Mouse (Mus musculus): ENCODE measurements at regions not wholly inside any gene's neighbourhood (a gene's known extent, or its start where the extent isn't known, plus 50 kb on each side); places are given as distances from the start of the nearest gene placed in this dataset.

GRCm38 (mm10) chr12:8447612-8448011, 52.2 kb downstream of the Rhob start:
- Histone ChIP-seq H3K4me2 (replicated peaks; ENCODE audit: low read depth, low read length) (no peak overlapping the region), H3K9me3 (ENCODE audit: control insufficient read depth, low read length) (no peaks in the 10 kb centered on the region), H3K27ac (ENCODE audit: low read depth, low read length) (no peak overlapping the region), H3K36me3 (ENCODE audit: control insufficient read depth, insufficient read depth, low read length) (no peaks in the 10 kb centered on the region), H3K4me1 (replicated peaks; ENCODE audit: control insufficient read depth, insufficient read depth, low read length) (no peaks in the 10 kb centered on the region), H3K9ac (ENCODE audit: low read depth, low read length) (no peak overlapping the region), H3K27me3 (ENCODE audit: control insufficient read depth, insufficient read depth, low read length) (no peaks in the 10 kb centered on the region), H3K4me3 (ENCODE audit: low read depth, low read length) (no peak overlapping the region)
- ATAC-seq (ENCODE audit: low FRiP score) = no peak
- DNase-seq (ENCODE audit: low spot score) = no peak
- WGBS = 81% methylated on average over 9 of the region's 9 CpGs

DNA sequence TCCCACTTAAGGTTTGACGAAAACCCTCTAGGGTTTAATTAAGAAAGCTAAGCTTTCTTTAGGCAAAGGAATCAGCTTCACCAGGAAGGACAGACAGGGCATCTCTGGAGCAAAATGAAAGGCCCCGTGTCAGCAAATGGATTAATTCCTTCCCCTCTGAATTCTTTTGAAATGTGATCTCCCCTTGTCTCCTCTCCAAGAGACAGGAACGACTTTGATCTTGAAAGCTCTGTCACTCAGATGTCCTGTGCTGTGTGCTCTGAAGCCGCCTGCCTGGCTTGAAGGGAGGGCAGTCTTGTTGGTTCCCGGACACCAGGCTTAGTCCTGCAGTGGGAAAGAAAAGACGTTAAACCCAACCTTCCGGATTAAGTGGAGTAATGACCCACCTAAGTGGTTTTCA, 52.8 kb downstream of the Rhob start:
- no peaks in the 10 kb centered on the region for H3K27me3 ChIP-seq (ENCODE audit: control insufficient read depth, insufficient read depth, low read length)
- H3K27ac ChIP-seq (ENCODE audit: low read depth, low read length) = no peak overlapping the region
- H3K9me3 ChIP-seq (ENCODE audit: control insufficient read depth, low read length) = no peaks in the 10 kb centered on the region
- no peak overlapping the region for H3K4me3 ChIP-seq (ENCODE audit: low read depth, low read length)
- WGBS = 11% methylated on average over 7 of the region's 7 CpGs
- H3K4me1 ChIP-seq (replicated peaks; ENCODE audit: control insufficient read depth, insufficient read depth, low read length) = no peaks in the 10 kb centered on the region
- no peaks in the 10 kb centered on the region for H3K36me3 ChIP-seq (ENCODE audit: control insufficient read depth, insufficient read depth, low read length)
- ATAC-seq (ENCODE audit: low FRiP score) (no peak), DNase-seq (ENCODE audit: low spot score) (no peak)
- H3K9ac ChIP-seq (ENCODE audit: low read depth, low read length) = no peak overlapping the region
- no peak overlapping the region for H3K4me2 ChIP-seq (replicated peaks; ENCODE audit: low read depth, low read length)

GRCm38 (mm10) chr12:8444975-8445853, 54.6 kb downstream of the Rhob start:
- Histone ChIP-seq H3K4me2 (replicated peaks; ENCODE audit: low read depth, low read length) (no peak overlapping the region), H3K36me3 (ENCODE audit: control insufficient read depth, insufficient read depth, low read length) (no peaks in the 10 kb centered on the region), H3K27ac (ENCODE audit: low read depth, low read length) (no peak overlapping the region), H3K9me3 (ENCODE audit: control insufficient read depth, low read length) (no peaks in the 10 kb centered on the region), H3K27me3 (ENCODE audit: control insufficient read depth, insufficient read depth, low read length) (no peaks in the 10 kb centered on the region), H3K4me3 (ENCODE audit: low read depth, low read length) (no peak overlapping the region), H3K4me1 (replicated peaks; ENCODE audit: control insufficient read depth, insufficient read depth, low read length) (no peaks in the 10 kb centered on the region), H3K9ac (ENCODE audit: low read depth, low read length) (no peak overlapping the region)
- DNase-seq (ENCODE audit: low spot score) (no peak), ATAC-seq (ENCODE audit: low FRiP score) (no peak)
- 85% methylated on average over 13 of the region's 13 CpGs for WGBS

GRCm38 (mm10) chr12:8443917-8444453, 55.8 kb downstream of the Rhob start:
- Histone ChIP-seq H3K27ac (ENCODE audit: low read depth, low read length) (no peak overlapping the region), H3K9me3 (ENCODE audit: control insufficient read depth, low read length) (no peaks in the 10 kb centered on the region), H3K27me3 (ENCODE audit: control insufficient read depth, insufficient read depth, low read length) (no peaks in the 10 kb centered on the region), H3K36me3 (ENCODE audit: control insufficient read depth, insufficient read depth, low read length) (no peaks in the 10 kb centered on the region), H3K9ac (ENCODE audit: low read depth, low read length) (no peak overlapping the region), H3K4me3 (ENCODE audit: low read depth, low read length) (no peak overlapping the region), H3K4me1 (replicated peaks; ENCODE audit: control insufficient read depth, insufficient read depth, low read length) (no peaks in the 10 kb centered on the region), H3K4me2 (replicated peaks; ENCODE audit: low read depth, low read length) (no peak overlapping the region)
- DNase-seq (ENCODE audit: low spot score) (no peak), ATAC-seq (ENCODE audit: low FRiP score) (no peak)
- 56% methylated on average over 4 of the region's 4 CpGs for WGBS

DNA sequence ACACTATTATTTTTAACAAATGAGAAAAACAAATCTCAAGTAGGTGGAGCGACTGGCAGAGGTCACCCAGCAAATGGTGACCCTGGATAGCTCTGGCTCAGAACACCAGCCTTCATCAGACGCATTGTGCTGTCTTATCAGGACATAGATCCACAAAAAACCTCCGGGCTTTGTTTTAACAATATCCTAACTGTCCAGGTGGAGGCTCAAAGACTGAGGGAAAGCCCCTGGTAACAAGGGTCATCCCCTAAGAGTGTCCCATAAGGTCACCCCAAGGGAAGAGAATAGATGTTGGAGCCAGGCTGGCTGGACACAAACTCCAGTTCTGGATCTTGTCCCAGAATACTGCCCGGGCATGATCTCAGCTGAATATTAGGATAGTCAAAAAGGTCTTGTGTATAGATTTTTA, 56.6 kb downstream of the Rhob start:
- H3K4me2 ChIP-seq (replicated peaks; ENCODE audit: low read depth, low read length) = no peak overlapping the region
- no peak for DNase-seq (ENCODE audit: low spot score)
- H3K36me3 ChIP-seq (ENCODE audit: control insufficient read depth, insufficient read depth, low read length) = no peaks in the 10 kb centered on the region
- no peak overlapping the region for H3K4me3 ChIP-seq (ENCODE audit: low read depth, low read length)
- H3K9ac ChIP-seq (ENCODE audit: low read depth, low read length) = no peak overlapping the region
- ATAC-seq (ENCODE audit: low FRiP score) = no peak
- H3K4me1 ChIP-seq (replicated peaks; ENCODE audit: control insufficient read depth, insufficient read depth, low read length) = no peaks in the 10 kb centered on the region
- H3K27me3 ChIP-seq (ENCODE audit: control insufficient read depth, insufficient read depth, low read length) = no peaks in the 10 kb centered on the region
- WGBS = 83% methylated on average over 4 of the region's 4 CpGs
- H3K9me3 ChIP-seq (ENCODE audit: control insufficient read depth, low read length) = no peaks in the 10 kb centered on the region
- no peak overlapping the region for H3K27ac ChIP-seq (ENCODE audit: low read depth, low read length)

DNA sequence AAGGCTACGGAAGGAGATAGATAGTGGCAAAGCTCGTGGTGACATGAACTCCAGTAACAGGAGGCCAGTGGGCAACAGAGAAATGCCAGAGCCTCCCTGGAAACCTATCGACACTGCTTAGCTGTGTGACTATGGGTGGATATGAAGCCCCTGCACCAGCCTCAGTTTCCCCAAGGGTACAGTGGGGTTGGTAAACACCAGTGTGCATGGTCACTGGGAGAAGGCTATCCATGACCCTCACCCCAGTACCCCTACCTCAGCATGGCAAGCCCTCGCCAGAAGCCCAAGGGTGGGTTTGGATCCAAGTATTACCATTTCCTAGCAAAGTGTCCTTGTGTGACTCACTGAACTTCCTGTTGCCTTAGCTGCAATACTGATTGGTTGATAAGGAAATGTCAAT, 58.5 kb downstream of the Rhob start:
- Histone ChIP-seq H3K4me1 (replicated peaks; ENCODE audit: control insufficient read depth, insufficient read depth, low read length) (no peaks in the 10 kb centered on the region), H3K9me3 (ENCODE audit: control insufficient read depth, low read length) (no peaks in the 10 kb centered on the region), H3K27me3 (ENCODE audit: control insufficient read depth, insufficient read depth, low read length) (no peaks in the 10 kb centered on the region), H3K4me2 (replicated peaks; ENCODE audit: low read depth, low read length) (no peak overlapping the region), H3K36me3 (ENCODE audit: control insufficient read depth, insufficient read depth, low read length) (no peaks in the 10 kb centered on the region), H3K27ac (ENCODE audit: low read depth, low read length) (no peak overlapping the region), H3K9ac (ENCODE audit: low read depth, low read length) (no peak overlapping the region), H3K4me3 (ENCODE audit: low read depth, low read length) (no peak overlapping the region)
- no peak for DNase-seq (ENCODE audit: low spot score)
- ATAC-seq (ENCODE audit: low FRiP score) = no peak
- 94% methylated on average over 4 of the region's 4 CpGs for whole genome bisulfite sequencing

GRCm38 (mm10) chr12:8440373-8440772, 59.4 kb downstream of the Rhob start:
- Histone ChIP-seq H3K4me3 (ENCODE audit: low read depth, low read length) (no peak overlapping the region), H3K4me1 (replicated peaks; ENCODE audit: control insufficient read depth, insufficient read depth, low read length) (no peaks in the 10 kb centered on the region), H3K4me2 (replicated peaks; ENCODE audit: low read depth, low read length) (no peak overlapping the region), H3K27me3 (ENCODE audit: control insufficient read depth, insufficient read depth, low read length) (no peaks in the 10 kb centered on the region), H3K36me3 (ENCODE audit: control insufficient read depth, insufficient read depth, low read length) (no peaks in the 10 kb centered on the region), H3K9me3 (ENCODE audit: control insufficient read depth, low read length) (no peaks in the 10 kb centered on the region), H3K27ac (ENCODE audit: low read depth, low read length) (no peak overlapping the region), H3K9ac (ENCODE audit: low read depth, low read length) (no peak overlapping the region)
- ATAC-seq (ENCODE audit: low FRiP score) = no peak
- DNase-seq (ENCODE audit: low spot score) = no peak
- WGBS = 83% methylated on average over 3 of the region's 3 CpGs

DNA sequence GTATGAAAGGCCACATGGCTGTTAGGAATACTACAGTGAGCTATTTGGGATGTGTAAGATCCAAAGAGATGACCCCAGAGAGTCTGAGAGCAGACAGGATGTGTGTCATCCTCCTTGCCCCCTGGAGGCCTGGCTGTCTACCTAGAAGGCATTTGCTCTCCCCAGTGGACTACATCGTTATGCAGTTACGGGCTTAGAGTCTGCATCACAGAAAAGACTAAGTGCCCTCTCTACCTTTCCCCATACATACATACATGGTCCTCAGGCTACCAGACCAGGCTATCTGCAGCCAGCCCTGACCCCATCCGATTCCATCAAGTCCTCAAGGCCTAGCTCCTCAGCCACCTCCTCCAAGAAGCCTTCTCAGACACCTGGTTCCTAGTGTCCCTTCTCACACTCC, 59.9 kb downstream of the Rhob start:
- no peak overlapping the region for H3K9ac ChIP-seq (ENCODE audit: low read depth, low read length)
- no peaks in the 10 kb centered on the region for H3K4me1 ChIP-seq (replicated peaks; ENCODE audit: control insufficient read depth, insufficient read depth, low read length)
- DNase-seq (ENCODE audit: low spot score) (no peak), ATAC-seq (ENCODE audit: low FRiP score) (no peak)
- no peaks in the 10 kb centered on the region for H3K9me3 ChIP-seq (ENCODE audit: control insufficient read depth, low read length)
- 71% methylated on average over 3 of the region's 3 CpGs for WGBS
- no peak overlapping the region for H3K27ac ChIP-seq (ENCODE audit: low read depth, low read length)
- no peak overlapping the region for H3K4me3 ChIP-seq (ENCODE audit: low read depth, low read length)
- H3K36me3 ChIP-seq (ENCODE audit: control insufficient read depth, insufficient read depth, low read length) = no peaks in the 10 kb centered on the region
- no peaks in the 10 kb centered on the region for H3K27me3 ChIP-seq (ENCODE audit: control insufficient read depth, insufficient read depth, low read length)
- no peak overlapping the region for H3K4me2 ChIP-seq (replicated peaks; ENCODE audit: low read depth, low read length)

DNA sequence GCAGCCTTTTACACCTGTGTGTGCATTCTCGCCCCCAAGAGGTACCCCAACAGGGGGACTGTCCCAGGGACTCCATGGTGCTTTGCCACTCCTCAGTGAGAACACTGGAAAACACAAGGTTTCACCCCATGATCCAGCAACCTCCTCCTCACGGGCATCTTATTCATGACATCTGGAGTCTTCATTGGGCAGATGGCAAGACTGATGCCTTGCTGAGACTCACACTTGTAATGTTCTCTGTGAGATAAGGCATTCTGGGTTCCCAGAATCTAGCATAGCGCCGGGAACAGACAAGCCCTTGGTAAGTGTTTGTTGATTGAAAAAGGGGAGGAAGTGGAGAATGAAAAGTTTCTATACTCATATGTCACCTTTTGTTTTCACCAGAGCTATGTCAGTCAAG, 60.3 kb downstream of the Rhob start:
- Histone ChIP-seq H3K27ac (ENCODE audit: low read depth, low read length) (no peak overlapping the region), H3K9me3 (ENCODE audit: control insufficient read depth, low read length) (no peaks in the 10 kb centered on the region), H3K9ac (ENCODE audit: low read depth, low read length) (no peak overlapping the region), H3K36me3 (ENCODE audit: control insufficient read depth, insufficient read depth, low read length) (no peaks in the 10 kb centered on the region), H3K4me2 (replicated peaks; ENCODE audit: low read depth, low read length) (no peak overlapping the region), H3K4me3 (ENCODE audit: low read depth, low read length) (no peak overlapping the region), H3K27me3 (ENCODE audit: control insufficient read depth, insufficient read depth, low read length) (no peaks in the 10 kb centered on the region), H3K4me1 (replicated peaks; ENCODE audit: control insufficient read depth, insufficient read depth, low read length) (no peaks in the 10 kb centered on the region)
- 72% methylated on average over 4 of the region's 4 CpGs for WGBS
- ATAC-seq (ENCODE audit: low FRiP score) (no peak), DNase-seq (ENCODE audit: low spot score) (no peak)
